Mouse (Mus musculus) right cerebral cortex, postnatal 10 days (tissue): ENCODE measurements at regions not wholly inside any gene's neighbourhood (a gene's known extent, or its start where the extent isn't known, plus 50 kb on each side); places are given as distances from the start of the nearest gene placed in this dataset.
A peak's percentile ranks its signal among the peaks of the same experiment; 100 is the strongest.
"Not testable (repeated sequence)": the region's sequence is repeated elsewhere in the genome, so short reads cannot be mapped to it uniquely, and the experiment has no call there.

Source experiments
- DNase-seq, 2 experiments: peaks; one replicate each; pipeline ENCODE4 v3.0.0; 2021; ENCODE audit warnings: low spot score in 2 of 2

DNA sequence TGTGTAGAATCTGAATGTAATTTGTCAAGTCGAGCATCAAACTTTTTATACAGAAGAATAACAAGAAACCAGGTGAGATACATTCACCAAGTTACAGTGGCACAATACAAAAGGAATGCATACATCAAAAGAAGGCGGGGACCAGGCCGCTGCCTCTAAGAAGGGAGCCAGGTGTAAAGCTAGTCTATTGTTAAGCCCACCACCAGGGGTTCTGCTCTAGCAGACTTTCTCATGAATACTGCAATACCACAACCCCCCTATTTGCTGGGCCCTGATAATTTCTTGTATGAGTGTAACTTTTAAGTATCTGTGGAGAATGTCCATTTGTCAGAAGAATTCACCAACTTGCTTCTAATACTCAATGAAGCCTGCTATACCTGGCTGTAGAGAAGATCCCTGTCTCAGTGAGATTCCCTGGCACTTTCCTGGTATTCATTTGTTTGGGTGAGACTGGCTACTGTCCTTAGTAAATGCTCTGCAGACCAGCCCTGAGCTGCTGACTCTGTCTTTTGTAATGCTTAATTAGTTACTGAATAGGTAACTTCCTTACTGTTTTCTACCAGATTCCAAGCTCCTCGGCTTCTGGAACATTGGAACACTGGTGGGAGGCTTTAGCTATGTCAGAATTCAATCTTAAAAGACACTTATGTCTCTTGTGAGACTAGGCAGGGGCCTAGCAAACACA, 335.7 kb downstream of the Tbl1xr1 start:
- not testable (repeated sequence) for DNase-seq

DNA sequence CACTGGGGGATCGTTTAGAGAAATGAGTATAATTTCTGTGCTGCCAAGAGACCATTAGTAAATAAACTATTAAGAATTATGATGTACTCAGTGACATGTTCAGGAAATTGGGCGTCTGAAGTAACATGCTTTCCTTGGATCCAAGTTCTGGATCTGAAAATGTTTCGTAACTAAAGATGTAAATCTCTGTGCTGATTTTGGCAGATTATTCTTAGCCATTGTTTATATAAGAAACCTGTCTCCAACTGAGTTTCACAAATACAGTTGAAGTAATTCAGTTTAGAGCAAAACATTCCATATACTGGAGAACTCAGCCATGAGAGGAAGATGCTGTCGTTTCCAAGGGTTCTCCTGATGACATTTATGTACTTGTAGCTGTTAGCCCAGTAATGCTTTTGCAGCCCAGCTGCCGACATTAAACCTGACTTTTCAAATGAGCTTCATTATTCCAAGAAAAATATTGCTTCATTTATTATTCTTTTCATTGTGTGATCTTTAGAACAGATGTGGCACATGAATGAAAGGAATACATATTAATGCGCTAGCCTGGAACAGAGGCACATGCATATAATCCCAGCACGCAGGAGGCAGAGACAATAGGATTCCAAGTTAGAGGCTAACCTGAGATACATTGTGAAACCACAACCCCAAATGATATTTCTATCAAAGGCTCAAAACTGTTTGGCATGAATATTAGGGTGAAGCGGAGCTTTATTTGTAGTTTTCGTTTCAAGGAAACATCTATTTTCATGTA, 361.8 kb downstream of the Tbl1xr1 start:
- no peak for DNase-seq

DNA sequence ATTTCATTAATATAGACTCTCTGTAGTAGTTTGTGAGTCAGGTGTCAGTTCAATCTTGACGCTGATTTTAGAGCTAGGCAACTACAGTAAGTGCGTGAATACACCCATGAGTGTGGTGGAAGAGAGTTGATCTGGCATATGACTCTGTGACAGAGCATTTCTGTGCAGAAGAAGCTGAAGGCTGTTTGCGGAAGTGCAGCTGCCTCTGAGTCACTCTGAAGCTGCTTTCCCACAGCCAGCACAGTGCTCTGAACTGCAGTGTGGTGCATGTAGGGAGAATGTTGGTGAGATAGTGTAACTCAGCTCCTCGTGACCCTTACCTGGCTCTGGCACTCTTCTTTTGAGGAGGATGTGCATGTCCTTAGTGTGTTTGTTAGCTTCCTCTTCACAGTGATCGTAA, 394.1 kb downstream of the Tbl1xr1 start:
- peak; percentile 19 to 24 for DNase-seq

DNA sequence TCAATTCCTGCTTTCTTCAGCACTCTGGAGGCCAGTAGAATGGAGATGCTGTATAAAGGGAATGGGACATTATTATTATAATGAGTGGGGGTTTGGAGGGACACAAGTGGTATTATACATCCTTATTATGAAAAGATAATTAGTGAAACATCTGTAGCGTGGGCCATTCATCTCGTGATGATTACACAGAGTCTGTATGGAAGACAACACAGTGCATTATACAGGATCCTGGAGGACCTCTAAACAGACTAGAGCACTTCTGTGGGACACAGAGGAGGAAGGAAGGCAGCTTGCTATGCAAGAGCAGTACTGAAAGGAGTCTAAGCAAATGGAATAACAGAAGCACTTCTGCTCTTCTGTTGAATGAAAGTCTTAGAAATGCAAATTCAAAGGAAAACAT, 416.1 kb downstream of the Tbl1xr1 start:
- no peak for DNase-seq
